Mouse (Mus musculus) forebrain, embryonic 10.5 days (tissue): ENCODE data around the gene Dusp15. TPM values are rescaled to one million over a fixed set of nuclear protein-coding genes. Genes with fewer than 3 reads are reported as not detected.

Source experiments
- DNase-seq: peaks from one replicate; pipeline ENCODE4 v3.0.0-alpha.2; 2017; ENCODE audit warnings: low spot score; ENCODE audit errors: extremely low spot score
- H3K27ac ChIP-seq: fragments of 300-500 bp; sonication (generic); 2 replicates; pipeline ENCODE4 v1.5.1; 2016; ENCODE audit warnings: mild to moderate bottlenecking
- H3K27me3 ChIP-seq: fragments of 300-500 bp; sonication (generic); 2 replicates; pipeline ENCODE4 v1.6.1; 2016; ENCODE audit warnings: mild to moderate bottlenecking; ENCODE audit not compliant: poor library complexity, severe bottlenecking
- H3K36me3 ChIP-seq: fragments of 300-500 bp; sonication (generic); replicated peaks from 2 replicates; pipeline ENCODE4 v1.6.1; 2016; ENCODE audit warnings: mild to moderate bottlenecking, moderate library complexity
- H3K4me1 ChIP-seq: fragments of 300-500 bp; sonication (generic); 2 replicates; pipeline ENCODE4 v1.6.1; 2016
- H3K4me3 ChIP-seq: fragments of 300-500 bp; sonication (generic); 2 replicates; pipeline ENCODE4 v1.5.1; 2016; ENCODE audit warnings: mild to moderate bottlenecking, moderate library complexity
- H3K9me3 ChIP-seq: fragments of 300-500 bp; sonication (generic); 2 replicates; pipeline ENCODE4 v1.6.1; 2016; ENCODE audit warnings: mild to moderate bottlenecking, moderate library complexity
- WGBS: fragments of 180-500 bp; shearing (Covaris S2); methylation state at CpG from one replicate; pipeline ENCODE4 v1.1.7; 2016; 5-methylcytosine and 5-hydroxymethylcytosine counted together
- polyA plus RNA-seq: library from polyadenylated mRNA; unstranded; fragments of >200 nt; fragmentation: Nextera tagmentation; extraction: Ambion mirVana; gene quantifications from 2 replicates; pipeline ENCODE4 v1.2.1, GENCODE M21; 2016

Dusp15 gene
- polyA plus RNA-seq, 1 experiment from 2014 or later: 0.42 TPM

DNA sequence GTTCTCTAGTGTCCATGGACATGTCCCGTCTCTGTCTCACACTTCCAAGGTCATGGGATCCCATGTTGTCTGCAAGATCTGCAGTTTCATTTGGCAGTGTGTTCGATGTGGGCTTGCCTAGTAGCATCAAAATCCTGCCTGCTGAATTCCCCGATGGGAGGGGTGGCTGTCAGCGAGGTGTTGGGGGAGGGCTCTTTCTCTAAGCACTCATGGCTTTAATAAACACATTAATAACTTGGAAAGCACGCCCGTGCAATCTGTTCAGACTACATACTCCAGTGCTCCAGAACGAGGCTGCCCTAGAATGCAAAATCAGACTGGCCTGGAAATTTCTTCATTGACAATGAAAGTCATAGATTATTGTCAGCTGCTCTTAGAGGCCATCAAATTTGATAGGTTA is 4.4 kb downstream of the Dusp15 start:
- Histone ChIP-seq H3K36me3 (no peaks in the 10 kb centered on the region), H3K4me1 (peaks cover 34% of the 10 kb centered on the region), H3K9me3 (no peaks in the 10 kb centered on the region), H3K4me3 (no peak overlapping the region), H3K27ac (no peak overlapping the region), H3K27me3 (peaks cover 100% of the 10 kb centered on the region)
- WGBS: 76% methylated on average over 7 of the region's 7 CpGs
- no peak for DNase-seq

GRCm38 (mm10) chr2:152944013-152944412 is 7.5 kb downstream of the Dusp15 start:
- Histone ChIP-seq H3K36me3 (no peaks in the 10 kb centered on the region), H3K27me3 (peaks cover 100% of the 10 kb centered on the region), H3K4me1 (peaks cover 17% of the 10 kb centered on the region), H3K27ac (no peak overlapping the region), H3K9me3 (no peaks in the 10 kb centered on the region), H3K4me3 (no peak overlapping the region)
- WGBS: 62% methylated on average over 9 of the region's 9 CpGs
- no peak for DNase-seq

GRCm38 (mm10) chr2:152943568-152943967 is 7.9 kb downstream of the Dusp15 start:
- H3K4me1 ChIP-seq: peaks cover 17% of the 10 kb centered on the region
- H3K9me3 ChIP-seq: no peaks in the 10 kb centered on the region
- no peaks in the 10 kb centered on the region for H3K36me3 ChIP-seq
- WGBS: 5% methylated on average over 8 of the region's 8 CpGs
- peak overlapping the region; percentile 55 for H3K4me3 ChIP-seq
- H3K27me3 ChIP-seq: peaks cover 100% of the 10 kb centered on the region
- H3K27ac ChIP-seq: no peak overlapping the region
- no peak for DNase-seq

DNA sequence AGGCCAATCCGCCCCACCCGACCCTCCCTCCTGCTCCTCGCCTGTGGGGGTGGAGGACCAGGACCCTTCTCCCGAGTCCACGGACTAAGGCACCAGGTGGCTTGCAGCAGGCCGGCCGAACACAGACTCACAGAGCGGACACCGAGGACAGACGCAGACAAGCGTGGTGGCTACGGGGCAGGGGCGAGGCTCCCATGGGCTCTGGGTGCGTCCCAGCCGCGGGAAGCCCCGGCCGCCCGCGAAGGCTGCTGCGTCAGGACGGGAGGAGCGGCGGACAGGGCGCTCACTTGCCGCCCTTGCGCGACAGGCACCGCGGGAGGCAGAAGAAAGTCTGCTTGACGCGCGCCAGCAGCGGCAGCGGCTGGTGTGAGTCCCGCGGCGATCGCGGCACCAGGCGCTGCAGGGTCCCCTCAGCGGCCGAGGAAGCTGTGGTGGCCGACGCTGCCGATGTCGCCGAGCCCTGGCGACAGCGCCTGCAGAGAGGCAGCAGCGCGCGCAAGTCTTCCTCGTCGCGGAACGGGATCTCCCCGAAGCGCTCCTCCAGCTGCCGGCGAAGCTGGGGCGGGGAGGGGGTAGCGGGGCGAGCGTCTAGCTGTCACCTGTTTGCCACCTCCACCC is 8.5 kb downstream of the Dusp15 start:
- peaks cover 17% of the 10 kb centered on the region for H3K4me1 ChIP-seq
- H3K27ac ChIP-seq: no peak overlapping the region; the same call in 1 of the 2 replicates
- H3K27me3 ChIP-seq: peaks cover 100% of the 10 kb centered on the region
- H3K4me3 ChIP-seq: peak overlapping the region; percentile 55
- no peak for DNase-seq
- WGBS: under 1% methylated on average over 65 of the region's 65 CpGs
- H3K36me3 ChIP-seq: no peaks in the 10 kb centered on the region
- no peaks in the 10 kb centered on the region for H3K9me3 ChIP-seq

- peaks cover 87% of the 10 kb centered on the region for H3K27me3 ChIP-seq
- no peak overlapping the region for H3K27ac ChIP-seq
- no peak overlapping the region for H3K4me3 ChIP-seq
- 34% methylated on average over 7 of the region's 7 CpGs for WGBS
- peaks cover 17% of the 10 kb centered on the region for H3K4me1 ChIP-seq
- H3K36me3 ChIP-seq: no peaks in the 10 kb centered on the region
- H3K9me3 ChIP-seq: no peaks in the 10 kb centered on the region
- no peak for DNase-seq
Observed at GRCm38 (mm10) chr2:152941776-152942175, 9.7 kb downstream of the Dusp15 start.

DNA sequence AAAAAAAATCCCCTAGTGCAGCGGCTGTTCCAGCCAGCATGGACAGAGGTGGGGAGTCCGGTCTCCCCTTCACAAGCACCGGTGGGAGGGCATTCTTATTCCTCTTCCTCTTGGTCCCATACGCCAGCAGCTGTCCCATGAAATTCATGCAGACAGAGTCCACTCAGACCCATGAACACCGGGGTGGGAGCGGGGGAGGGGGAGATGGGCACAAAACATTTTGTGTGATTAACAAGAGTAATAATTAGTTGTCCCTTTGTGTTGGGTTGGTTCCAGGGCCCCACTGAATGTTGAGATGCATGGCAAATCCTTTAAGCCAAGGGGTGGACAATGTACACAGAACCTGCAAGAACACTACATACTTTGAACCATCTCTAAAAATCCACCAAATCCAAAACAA is 10.4 kb downstream of the Dusp15 start:
- peaks cover 87% of the 10 kb centered on the region for H3K27me3 ChIP-seq

GRCm38 (mm10) chr2:152939846-152940245 is 11.7 kb downstream of the Dusp15 start:
- 23% methylated on average over 4 of the region's 4 CpGs for WGBS
- DNase-seq: peak; percentile 48
- Histone ChIP-seq H3K36me3 (no peaks in the 10 kb centered on the region), H3K4me3 (no peak overlapping the region), H3K9me3 (no peaks in the 10 kb centered on the region), H3K27ac (no peak overlapping the region), H3K27me3 (peaks cover 86% of the 10 kb centered on the region), H3K4me1 (peaks cover 21% of the 10 kb centered on the region)

More for the DNA sequence above, 10.4 kb downstream of the Dusp15 start:
- H3K9me3 ChIP-seq: no peaks in the 10 kb centered on the region
- no peak overlapping the region for H3K27ac ChIP-seq
- peaks cover 17% of the 10 kb centered on the region for H3K4me1 ChIP-seq
- no peaks in the 10 kb centered on the region for H3K36me3 ChIP-seq
- H3K4me3 ChIP-seq: no peak overlapping the region
- 84% methylated on average over 6 of the region's 6 CpGs for WGBS
- DNase-seq: no peak

DNA sequence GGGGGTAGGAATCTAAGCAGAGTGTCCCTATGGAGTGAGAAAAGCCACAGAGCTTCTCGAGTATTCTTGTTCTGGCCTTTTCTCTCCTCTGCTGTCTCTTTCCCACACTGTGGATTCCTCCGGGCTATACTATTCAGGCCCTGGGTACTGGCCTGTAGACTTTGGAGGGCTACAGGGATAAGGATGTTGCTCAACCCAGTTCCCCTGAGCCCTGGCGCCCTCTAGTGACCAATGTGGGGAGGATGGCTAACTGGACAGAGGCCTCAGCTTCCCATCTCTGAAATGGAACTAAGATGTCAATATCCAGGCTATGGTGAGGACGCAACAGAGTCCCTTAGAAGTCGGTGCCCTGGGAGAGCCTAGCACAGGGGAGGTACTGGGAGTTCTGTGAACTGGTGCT is 17.9 kb downstream of the Dusp15 start:
- no peak for DNase-seq
- Histone ChIP-seq H3K27ac (no peak overlapping the region), H3K4me1 (peaks cover 27% of the 10 kb centered on the region), H3K9me3 (no peaks in the 10 kb centered on the region), H3K4me3 (no peak overlapping the region), H3K36me3 (no peaks in the 10 kb centered on the region), H3K27me3 (peaks cover 47% of the 10 kb centered on the region)
- 30% methylated on average over 5 of the region's 5 CpGs for WGBS

GRCm38 (mm10) chr2:152933048-152933447 is 18.4 kb downstream of the Dusp15 start, which contains the start of gene Foxs1:
Gene Foxs1 (minus strand): TSS chr2:152933208.
- Histone ChIP-seq H3K9me3 (no peaks in the 10 kb centered on the region), H3K27ac (no peak within 1 kb of the TSS; the same call in 1 of the 2 replicates), H3K36me3 (no peaks in the 10 kb centered on the region), H3K4me1 (peaks cover 32% of the 10 kb centered on the region), H3K27me3 (peaks cover 42% of the 10 kb centered on the region), H3K4me3 (no peak within 1 kb of the TSS)
- no peak for DNase-seq
- 50% methylated on average over 9 of the region's 9 CpGs for WGBS

- WGBS: 84% methylated on average over 12 of the region's 12 CpGs
- Histone ChIP-seq H3K9me3 (no peaks in the 10 kb centered on the region), H3K36me3 (no peaks in the 10 kb centered on the region), H3K27me3 (peaks cover 41% of the 10 kb centered on the region), H3K4me1 (peaks cover 43% of the 10 kb centered on the region), H3K27ac (no peak overlapping the region), H3K4me3 (no peak overlapping the region)
- DNase-seq: no peak
Observed at GRCm38 (mm10) chr2:152931456-152932160, 19.9 kb downstream of the Dusp15 start.

GRCm38 (mm10) chr2:152930276-152930675 is 21.2 kb downstream of the Dusp15 start:
- peaks cover 53% of the 10 kb centered on the region for H3K4me1 ChIP-seq
- H3K4me3 ChIP-seq: no peak overlapping the region
- no peak for DNase-seq
- H3K36me3 ChIP-seq: no peaks in the 10 kb centered on the region
- peaks cover 27% of the 10 kb centered on the region for H3K27me3 ChIP-seq
- H3K27ac ChIP-seq: peak overlapping the region; percentile 51
- no peaks in the 10 kb centered on the region for H3K9me3 ChIP-seq
- WGBS: 36% methylated on average over 2 of the region's 2 CpGs

DNA sequence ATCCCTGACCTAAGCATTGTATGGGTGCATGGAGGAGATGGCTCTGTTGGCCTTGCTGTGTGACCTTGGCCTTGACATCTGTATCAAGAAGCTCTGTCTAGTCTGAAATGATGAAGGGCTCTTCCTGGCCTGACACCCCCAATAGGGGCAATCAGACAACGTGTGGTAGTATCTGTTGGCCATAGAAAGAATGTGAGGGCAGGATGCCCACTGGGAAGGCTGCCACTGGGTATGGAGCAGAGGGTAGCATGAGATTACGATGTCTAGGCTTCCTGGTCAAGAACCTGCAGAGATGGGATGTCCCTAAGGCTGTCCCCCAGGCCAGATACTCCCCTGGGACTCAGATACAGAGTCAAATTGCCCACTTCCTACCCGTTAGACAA is 22.5 kb downstream of the Dusp15 start:
- Histone ChIP-seq H3K4me1 (peaks cover 66% of the 10 kb centered on the region), H3K27me3 (peaks cover 24% of the 10 kb centered on the region), H3K9me3 (no peaks in the 10 kb centered on the region), H3K4me3 (no peak overlapping the region), H3K36me3 (no peaks in the 10 kb centered on the region), H3K27ac (peak overlapping the region; percentile 40; the same call in 1 of the 2 replicates)
- DNase-seq: no peak
- WGBS: 68% methylated on average over 3 of the region's 3 CpGs

DNA sequence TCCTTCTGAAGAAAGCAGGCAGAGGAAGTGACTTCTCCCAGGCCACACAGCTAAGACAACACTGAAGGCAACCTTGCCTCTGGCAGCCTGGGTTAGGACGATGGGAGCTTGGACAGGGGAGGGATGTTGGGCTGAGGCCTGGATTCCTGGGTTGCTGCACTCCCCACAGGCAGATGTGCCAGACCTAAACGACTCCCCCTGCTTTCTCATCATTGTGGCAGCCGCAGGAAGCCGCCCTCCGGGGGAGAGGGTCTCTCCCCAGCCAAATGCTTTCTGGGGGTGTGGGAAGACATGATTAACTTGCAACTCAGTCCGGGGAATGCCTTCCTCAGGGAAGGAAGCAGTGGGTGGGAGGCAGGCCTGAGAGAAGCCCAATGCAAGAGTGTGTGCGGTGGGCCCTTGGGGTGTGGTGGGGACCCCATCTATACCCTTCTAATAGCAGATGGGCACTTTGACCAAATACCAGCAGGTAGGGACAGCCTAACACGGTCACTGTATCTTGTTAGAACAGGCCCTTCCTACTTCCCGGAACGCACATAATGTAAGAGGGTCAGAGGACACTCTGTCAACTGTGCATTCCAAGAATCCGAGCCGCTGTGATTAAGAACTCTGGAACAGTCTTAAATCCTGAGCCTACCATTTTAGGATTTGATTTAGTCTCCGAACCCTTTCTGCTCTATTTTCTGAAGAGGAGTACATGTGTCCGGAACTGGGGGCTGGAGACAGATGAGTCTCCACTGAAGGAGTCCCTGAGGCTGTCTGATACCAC is 23.1 kb downstream of the Dusp15 start:
- Histone ChIP-seq H3K36me3 (no peaks in the 10 kb centered on the region), H3K9me3 (no peaks in the 10 kb centered on the region), H3K4me3 (no peak overlapping the region), H3K4me1 (peaks cover 69% of the 10 kb centered on the region), H3K27ac (peak overlapping the region; percentile 40; the same call in 1 of the 2 replicates), H3K27me3 (peaks cover 20% of the 10 kb centered on the region)
- DNase-seq: no peak
- 53% methylated on average over 14 of the region's 14 CpGs for WGBS
